Mouse (Mus musculus) cerebellum, adult 9-10 months (tissue): ENCODE measurements around the gene Dync1i2.
A peak's percentile ranks its signal among the peaks of the same experiment; 100 is the strongest.

Source experiments
- DNase-seq: peaks from one replicate; pipeline ENCODE4 v3.0.0; 2022

Dync1i2 gene

DNA sequence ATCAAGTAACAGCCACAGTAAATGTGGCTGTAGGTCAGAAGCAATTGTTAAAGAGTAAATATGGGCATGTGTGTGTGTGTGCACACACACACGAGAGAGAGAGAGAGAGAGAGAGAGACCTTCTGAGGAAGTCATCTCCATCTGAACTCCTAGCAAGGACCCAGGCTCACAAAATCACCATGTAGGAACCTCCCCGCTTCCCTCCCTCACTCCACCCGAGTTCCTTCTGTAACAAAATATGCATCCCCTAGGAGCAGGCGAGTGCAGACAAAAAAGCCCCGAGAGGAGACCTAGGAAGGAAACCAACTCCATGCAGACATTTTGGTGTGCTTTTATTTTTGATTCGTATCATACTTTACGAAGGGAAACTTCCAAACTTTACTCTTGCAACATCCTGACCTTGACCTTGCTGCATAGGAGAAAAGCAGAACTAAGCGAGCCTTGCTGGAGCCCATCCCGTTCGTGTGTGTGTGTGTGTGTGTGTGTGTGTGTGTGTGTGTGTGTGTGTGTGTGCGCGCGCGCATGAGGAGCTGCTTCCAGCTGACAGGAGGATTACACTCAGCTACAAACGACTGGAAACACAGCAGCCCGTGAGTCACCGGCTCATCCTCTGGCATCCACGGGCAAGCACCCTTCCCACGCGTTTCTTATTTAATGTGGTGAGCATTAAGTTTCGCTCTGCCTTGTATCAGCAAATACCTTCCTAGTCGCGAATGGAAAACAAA lies 62.6 kb downstream of the Dync1i2 start:
- no peak for DNase-seq

DNA sequence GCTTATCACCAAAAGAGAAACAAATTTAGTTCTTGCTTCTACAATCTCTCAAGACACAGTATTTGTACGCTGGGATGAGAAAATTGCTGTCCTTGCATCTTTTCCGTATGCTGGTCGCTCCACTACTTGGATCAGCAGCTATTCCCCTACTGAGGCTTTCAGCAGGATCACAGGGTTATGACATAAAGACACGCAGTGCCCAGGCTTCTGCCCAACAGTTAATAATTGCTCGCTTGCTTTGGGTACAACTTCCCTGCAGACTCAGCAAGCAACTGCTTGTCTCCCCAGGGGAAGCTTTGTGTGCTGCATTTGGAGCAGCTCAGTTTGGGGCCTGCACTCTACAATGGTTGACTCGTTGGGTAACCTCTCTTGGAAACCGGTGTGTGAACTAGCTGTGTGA lies 64.2 kb downstream of the Dync1i2 start:
- DNase-seq: no peak

DNA sequence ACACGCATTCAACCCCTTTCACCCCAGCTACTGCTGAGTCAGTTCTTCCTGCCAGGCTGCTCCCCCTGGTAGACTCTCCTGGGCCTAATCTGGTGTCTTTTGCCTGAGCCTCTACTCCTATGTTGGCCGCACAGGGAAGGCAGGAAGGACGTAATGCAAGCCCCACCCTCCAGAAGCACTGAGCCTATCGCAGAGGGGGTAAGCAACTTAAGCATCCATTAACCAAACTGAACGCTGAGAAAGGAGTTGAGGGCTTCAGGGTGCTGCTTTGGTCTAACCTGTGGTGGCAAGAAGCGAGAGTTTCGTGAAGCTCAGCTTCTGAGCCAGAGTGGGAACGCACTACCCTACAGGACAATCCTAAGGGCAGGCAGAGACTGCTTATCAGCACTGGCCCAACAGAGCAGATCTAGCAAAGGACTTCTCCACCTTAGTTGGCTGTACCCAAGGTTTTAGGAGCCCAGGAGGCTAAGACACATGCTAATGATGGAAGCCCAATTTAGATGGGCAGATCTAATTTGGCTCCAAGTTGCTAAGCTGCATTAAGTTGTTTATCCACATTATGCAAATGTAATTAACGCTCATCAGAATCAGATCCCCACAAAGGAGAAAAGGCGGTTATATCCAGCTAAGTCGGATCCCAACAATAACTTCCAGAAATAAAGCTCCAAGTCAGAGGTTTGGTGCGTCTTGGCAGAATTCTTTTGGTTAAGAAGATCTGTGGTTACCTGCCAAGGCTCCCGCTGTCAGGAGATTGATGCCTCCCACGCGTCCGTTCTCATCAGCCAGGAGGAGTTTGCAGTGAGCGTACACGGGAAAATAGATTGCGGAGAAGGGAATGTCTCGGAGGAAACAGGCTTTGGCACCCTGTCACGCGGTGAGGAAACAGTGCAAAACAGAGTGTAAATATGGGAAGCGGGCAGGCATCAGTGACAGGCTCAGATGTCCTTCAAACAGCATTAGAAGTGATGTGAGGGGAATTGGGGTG lies 67.6 kb downstream of the Dync1i2 start:
- peak; percentile 81 for DNase-seq

DNA sequence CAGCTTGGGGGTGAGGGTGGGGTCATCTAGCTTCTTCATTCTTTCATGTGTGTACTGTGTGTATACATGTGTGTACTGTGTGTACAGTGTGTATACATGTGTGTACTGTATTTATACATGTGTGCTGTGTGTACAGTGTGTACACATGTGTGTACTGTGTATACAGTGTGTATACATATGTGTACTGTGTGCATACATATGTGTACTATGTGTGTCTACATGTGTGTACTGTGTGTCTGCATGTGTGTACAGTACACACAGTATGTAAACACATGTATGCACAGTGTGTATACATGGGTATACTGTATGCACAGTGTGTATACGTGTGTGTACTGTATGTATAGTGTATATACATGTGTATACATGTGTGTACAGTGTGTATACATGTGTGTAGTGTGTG lies 70.5 kb downstream of the Dync1i2 start:
- no peak for DNase-seq

DNA sequence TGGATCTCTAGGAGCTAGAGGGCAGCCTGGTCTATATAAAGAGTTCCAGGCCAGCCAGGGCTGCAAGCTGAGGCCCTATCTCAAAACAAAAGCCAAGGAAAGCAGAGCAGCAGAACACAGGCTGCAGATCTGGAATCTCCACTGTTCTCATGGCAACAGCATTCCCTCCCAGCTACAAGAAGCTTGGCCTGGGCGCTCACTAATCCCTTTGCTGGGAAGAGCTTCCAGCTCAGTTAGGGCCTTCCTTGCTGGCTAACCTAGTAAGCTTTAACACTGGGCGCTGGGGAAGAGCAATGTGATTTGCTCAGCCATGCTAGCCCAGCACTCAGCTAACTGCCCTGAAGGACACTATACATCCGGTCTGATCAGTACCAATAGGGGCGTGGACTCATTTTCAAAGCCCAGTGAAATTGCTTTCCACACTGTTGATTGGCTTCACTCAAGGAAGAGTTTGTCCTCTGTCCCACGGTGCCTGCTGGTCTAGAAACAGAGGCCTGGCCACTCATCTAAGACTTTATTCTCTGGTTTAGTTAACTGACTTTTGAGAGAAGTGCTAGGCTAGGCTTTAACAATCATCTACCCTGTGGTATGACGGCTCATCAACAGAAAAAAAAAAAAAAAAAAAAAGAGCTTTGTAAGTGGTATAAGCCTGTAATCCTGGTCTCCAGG lies 78.7 kb downstream of the Dync1i2 start:
- DNase-seq: no peak

DNA sequence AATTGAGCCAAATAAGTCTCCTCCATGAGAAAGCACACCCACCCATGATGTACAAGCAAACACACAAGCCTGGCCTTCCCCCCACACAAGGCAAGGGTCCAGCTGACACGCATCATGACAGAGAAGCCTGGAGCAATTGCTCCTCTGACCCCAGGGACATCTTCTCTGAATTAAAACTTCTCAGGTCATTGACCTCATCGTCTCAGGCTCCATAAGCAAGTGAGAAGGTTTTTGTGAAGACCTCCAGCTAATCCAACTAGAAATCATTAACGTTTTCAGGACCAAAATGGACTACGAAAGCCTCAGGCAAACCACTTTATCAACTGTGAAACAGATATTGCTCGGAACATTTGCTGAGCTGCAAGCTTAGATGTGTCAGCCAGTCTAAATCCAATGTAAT lies 80.1 kb downstream of the Dync1i2 start:
- DNase-seq: no peak

DNA sequence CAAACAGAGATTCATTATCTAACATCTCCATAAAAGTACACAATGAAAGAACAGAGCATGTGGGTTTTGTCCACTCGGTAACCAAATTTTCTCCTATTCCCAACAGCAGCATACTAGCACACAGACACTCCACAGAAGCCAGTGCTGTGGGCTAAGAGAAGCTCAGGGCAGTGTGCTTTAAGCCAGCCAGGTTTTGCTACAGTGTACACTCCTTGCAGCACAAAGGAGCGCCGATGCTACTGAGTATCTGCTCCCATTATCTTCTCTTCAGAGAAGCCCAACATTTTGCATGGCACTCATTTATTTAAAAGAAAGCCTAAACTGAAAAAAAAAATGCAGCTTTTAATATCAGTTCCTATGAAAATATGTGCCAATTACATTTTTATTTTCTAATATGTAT lies 82.5 kb downstream of the Dync1i2 start:
- no peak for DNase-seq

DNA sequence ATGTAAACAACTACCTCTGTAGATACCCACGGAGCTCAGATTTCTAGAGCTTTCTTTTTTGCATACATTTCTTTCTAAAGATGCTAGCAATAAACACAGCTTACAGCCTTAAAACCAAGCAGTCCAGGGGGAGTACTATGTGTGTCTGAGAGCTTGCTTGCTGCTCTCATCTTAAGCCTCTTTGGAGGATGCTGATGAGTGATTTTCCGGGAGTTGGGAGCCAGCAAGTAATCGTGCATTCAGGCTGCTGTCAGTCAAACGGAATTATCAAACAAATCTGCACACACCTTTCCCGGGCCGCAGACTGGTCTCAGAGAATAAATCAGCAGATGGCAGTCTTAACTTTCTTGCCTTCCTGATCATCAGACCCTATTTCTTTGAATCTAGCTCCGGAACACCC lies 83.0 kb downstream of the Dync1i2 start:
- no peak for DNase-seq

DNA sequence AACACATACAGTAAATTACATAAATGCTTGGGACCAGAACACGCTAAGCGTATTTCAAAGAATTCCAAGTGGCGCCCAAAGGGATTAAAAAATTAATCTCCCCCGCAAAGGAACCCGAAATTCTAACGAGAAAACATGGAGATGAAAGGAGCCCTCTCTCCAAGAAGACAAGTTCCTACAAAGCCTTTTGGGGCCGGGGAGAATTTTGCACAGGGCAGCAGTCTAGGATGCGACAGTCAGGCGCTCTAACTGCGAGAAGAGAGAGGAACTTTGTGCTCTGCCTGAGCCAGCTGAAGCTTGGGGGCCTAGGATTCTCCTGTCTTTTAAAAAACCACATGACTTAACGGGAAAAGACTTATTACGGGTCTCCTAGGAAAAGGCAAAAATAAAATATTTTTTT lies 84.3 kb downstream of the Dync1i2 start:
- DNase-seq: no peak

DNA sequence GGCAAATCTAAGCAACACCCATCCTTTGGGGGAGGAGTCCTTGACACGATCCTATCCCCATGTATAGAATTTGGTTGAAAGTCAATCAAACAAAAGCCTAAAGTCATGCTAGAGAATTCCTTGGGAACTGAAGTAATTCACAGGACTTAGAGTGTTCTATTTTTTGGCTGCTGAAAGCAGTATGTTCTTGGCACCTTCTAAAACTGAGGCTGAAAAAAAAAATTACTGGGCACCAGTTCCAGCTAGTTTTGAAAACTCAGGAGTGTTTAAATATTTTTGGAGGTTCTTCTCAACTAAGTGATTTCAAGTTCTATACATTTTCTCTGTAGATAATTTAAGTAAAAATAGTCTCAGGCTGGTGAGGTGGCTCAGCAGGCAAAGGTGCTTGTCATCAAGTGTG lies 86.0 kb downstream of the Dync1i2 start:
- DNase-seq: no peak

DNA sequence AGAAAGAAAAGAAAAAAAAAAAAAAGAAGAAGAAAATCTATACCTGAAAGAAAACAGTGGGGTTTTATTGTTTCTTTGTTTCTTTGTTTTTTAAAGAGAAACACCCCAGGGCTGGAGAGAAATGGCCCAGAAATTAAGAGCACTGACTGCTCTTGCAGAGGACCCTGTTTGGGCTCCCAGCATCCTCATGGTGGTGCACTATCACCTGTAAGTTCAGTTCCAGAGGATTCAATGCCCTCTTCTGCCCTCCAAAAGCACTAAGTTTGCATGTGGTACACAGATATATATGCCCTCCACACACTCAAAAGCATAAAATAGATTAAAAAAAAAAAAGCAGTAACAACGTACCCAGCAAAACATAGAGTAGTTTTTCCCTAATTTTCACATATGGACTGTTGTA lies 87.2 kb downstream of the Dync1i2 start:
- DNase-seq: no peak

DNA sequence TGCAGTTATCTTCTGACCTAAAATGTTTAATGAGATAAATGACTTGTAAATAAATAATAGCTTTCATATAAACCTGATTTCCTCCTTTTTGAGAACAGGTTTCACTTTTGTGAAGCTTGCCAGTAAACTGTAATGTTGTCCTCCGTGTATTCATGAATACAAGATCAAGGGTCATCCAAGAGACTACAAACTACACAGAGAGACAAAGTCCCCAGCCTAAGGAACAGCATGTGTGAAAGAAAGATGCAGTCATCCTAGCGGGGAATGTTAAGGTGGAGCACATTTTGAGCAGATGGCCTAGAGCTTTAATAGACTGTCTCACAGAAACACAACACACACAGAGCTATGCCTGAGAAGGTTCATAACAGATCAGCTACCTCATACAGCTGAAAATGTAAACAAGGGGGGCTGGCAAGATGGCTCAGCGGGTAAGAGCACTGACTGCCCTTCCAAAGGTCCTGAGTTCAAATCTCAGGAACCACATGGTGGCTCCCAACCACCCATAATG lies 90.7 kb downstream of the Dync1i2 start:
- DNase-seq: no peak

DNA sequence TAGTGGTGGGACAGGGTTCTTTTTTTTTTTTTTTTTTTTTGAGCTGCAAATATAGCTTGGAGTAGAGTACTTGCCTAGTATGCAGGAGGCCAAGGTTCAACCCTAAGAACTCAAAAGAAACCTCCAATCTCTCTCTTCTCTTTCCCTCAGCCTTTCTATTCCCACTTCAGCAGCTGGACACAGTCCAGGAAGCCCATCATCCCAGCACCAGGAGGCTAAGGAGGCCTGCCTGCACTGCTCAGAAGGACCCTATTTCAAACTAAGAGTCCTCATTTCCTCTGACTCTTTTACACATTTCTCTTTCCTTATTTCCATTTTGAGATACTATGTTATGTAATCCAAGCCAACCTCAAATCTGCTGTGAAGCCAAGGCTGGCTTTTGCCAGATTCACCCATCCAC lies 91.7 kb downstream of the Dync1i2 start:
- no peak for DNase-seq

DNA sequence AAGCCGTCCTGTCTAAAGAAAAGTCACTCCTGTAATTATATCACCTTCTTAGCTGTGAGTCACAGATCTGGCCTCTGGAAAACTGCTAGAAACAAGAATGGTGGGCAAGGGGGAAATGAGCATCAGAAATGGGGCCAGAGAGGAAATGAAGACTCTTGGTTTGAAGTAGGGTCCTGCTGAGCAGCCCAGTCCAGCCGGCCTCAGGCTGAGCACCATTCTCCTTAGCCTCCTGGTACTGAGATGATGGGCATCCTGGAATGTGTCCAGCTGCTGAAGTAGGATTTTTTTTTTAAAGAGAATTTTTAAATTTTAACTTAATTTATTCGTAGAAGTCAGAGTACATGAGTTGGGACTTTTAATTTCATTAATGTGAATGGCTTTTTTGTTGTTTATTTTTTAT lies 93.3 kb downstream of the Dync1i2 start:
- DNase-seq: no peak

DNA sequence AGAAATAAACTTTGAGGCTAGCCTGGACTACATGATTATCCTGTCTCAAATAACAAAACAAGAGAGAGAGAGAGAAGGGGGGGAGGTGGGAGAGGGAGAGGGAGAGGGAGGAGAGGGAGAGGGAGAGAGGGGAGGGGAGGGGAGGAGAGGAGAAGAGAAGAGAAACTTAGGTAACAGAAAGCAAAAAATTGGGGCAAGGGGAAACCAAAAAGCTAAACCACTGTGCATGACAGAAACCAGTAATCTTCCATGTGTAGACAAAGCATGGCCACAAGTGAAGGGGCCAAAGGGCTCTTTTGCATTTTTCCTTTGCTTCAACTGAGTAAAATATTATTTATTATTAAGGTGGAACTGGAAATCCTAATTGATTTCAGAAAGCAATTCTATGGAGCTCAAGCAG lies 94.9 kb downstream of the Dync1i2 start:
- no peak for DNase-seq

DNA sequence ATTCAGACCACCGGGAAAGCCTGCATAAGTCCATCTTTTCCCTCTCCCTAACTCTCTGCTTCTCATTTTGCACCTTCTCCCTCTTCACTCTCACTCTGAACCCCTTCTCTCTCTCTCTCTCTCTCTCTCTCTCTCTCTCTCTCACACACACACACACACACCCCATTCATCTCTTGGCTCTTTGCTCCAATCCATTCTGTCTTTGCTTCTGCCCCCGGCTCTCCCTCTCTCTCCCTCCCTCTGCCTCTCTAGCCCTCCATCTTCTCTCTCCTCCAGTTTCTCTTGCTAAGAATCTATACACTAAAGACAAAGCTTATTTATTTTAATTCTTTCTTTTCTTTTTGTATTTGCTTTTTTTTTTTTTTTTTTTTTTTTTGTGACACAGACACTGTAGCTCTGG lies 98.2 kb downstream of the Dync1i2 start:
- DNase-seq: no peak

DNA sequence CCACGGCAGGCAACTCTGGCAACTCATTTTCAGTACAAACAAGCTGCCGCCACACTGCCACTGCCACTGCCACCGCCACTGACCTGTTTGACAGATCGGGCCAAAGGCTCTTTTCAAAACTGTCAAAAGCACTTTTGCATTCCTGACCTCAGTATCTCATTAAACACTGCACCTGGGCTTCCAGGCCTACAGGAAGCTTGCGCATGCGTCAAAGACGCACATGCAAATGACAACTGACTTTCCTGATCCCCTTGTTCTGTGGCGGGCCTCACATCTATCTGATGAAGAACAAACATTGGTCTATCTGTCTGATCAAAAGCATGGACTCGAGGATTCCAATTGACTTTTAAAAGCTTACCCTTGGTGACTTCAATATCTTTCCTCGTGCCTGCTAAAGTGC lies 100.6 kb downstream of the Dync1i2 start:
- DNase-seq: no peak
